Mouse (Mus musculus) olfactory bulb, adult 2 months (tissue): Measurements from ENCODE around the gene Muc2.

ENCODE experiments used
- CTCF ChIP-seq: fragments of 200-500 bp; IDR thresholded peaks from 2 replicates; pipeline ENCODE4 v1.5.1; 2012; ENCODE audit warnings: low read depth, mild to moderate bottlenecking, low read length, moderate library complexity; ENCODE audit not compliant: insufficient read depth
- POLR2A ChIP-seq: fragments of 200-500 bp; IDR thresholded peaks from 2 replicates; pipeline ENCODE4 v1.6.1; 2012; ENCODE audit warnings: mild to moderate bottlenecking, low read depth, low read length, moderate library complexity; ENCODE audit not compliant: insufficient read depth

- no peak for TF ChIP-seq POLR2A
- no peak for TF ChIP-seq CTCF
These were observed 11.2 kb upstream of the Muc2 start for GRCm38 (mm10) chr7:141678922-141679321.
